Mouse (Mus musculus) spleen, adult 2 months (tissue): ENCODE measurements around the gene Tmem170b. TPM values are rescaled to one million over a fixed set of nuclear protein-coding genes. Genes with fewer than 3 reads are reported as not detected.

ENCODE experiments used
- DNase-seq, 2 experiments: peaks; one replicate each; pipeline versions ENCODE4 v3.0.0 to v3.0.0-alpha.2; 2012 to 2021; ENCODE audit warnings: low spot score in 2 of 2, low read depth in 1 of 2
- H3K27ac ChIP-seq: fragments of 200-500 bp; 2 replicates; pipeline ENCODE4 v1.5.1; 2012; ENCODE audit warnings: low read length, inconsistent platforms; ENCODE audit not compliant: insufficient read depth
- H3K27me3 ChIP-seq: fragments of 200-500 bp; 2 replicates; pipeline ENCODE4 v1.6.1; 2012; ENCODE audit warnings: mild to moderate bottlenecking, moderate library complexity, low read length, inconsistent platforms; ENCODE audit not compliant: control insufficient read depth, insufficient read depth
- H3K36me3 ChIP-seq: fragments of 200-500 bp; 2 replicates; pipeline ENCODE4 v1.6.1; 2012; ENCODE audit warnings: mild to moderate bottlenecking, low read length, inconsistent platforms; ENCODE audit not compliant: control insufficient read depth, insufficient read depth
- H3K4me1 ChIP-seq: fragments of 200-500 bp; 2 replicates; pipeline ENCODE4 v1.6.1; 2011; ENCODE audit warnings: inconsistent platforms; ENCODE audit not compliant: control insufficient read depth, insufficient read depth, insufficient read length
- H3K4me3 ChIP-seq: fragments of 200-500 bp; 2 replicates; pipeline ENCODE4 v1.5.1; 2011; ENCODE audit warnings: mild to moderate bottlenecking, inconsistent platforms; ENCODE audit not compliant: insufficient read depth, insufficient read length; ENCODE audit errors: extremely low read depth
- CTCF ChIP-seq: fragments of 200-500 bp; IDR thresholded peaks from 2 replicates; pipeline ENCODE4 v1.5.1; 2011; ENCODE audit warnings: mild to moderate bottlenecking, inconsistent platforms; ENCODE audit not compliant: insufficient read depth, insufficient read length, insufficient replicate concordance; ENCODE audit errors: extremely low read depth
- POLR2A ChIP-seq: fragments of 200-500 bp; IDR thresholded peaks from 2 replicates; pipeline ENCODE4 v1.6.1; 2011; ENCODE audit warnings: low read depth, low read length, inconsistent platforms
- WGBS: fragments of 180-500 bp; shearing (Covaris S2); methylation state at CpG from one replicate; pipeline ENCODE4 v1.1.7; 2018; 5-methylcytosine and 5-hydroxymethylcytosine counted together
- polyA plus RNA-seq: library from polyadenylated mRNA; depleted of rRNA; stranded (reverse); fragments of >200 nt; gene quantifications from 2 replicates; pipeline ENCODE4 v1.2.3, GENCODE M21; 2012

The Tmem170b gene
- polyA plus RNA-seq, 1 experiment = 6.0 TPM

DNA sequence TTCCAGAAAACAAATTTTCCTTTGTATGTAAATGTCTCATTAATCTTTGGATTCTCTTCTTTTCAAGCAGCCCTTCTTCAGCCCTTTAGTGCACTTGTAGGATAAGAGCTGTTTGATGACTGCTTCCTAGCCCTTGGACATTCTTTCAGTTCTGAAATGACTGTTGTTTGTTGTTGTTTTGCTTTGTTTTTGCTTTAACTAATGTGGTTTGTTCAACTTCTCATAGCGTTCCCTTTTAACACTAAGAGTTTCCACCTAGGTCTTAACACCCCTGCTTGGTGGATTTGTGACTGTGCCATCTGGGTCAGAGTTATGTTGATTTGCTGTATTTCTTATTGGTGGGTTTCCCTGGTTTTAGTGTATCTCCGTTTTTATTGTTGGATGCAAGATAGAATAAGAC, 8.8 kb downstream of the Tmem170b start:
- no peak for DNase-seq
- TF ChIP-seq POLR2A (no peak), CTCF (no peak)
- 76% methylated on average over 2 of the region's 2 CpGs for WGBS
- H3K4me1 ChIP-seq = peaks cover 4% of the 10 kb centered on the region; the same call in 1 of the 2 replicates
- no peaks in the 10 kb centered on the region for H3K36me3 ChIP-seq
- H3K27ac ChIP-seq = no peak overlapping the region
- no peaks in the 10 kb centered on the region for H3K27me3 ChIP-seq
- H3K4me3 ChIP-seq = no peak overlapping the region

DNA sequence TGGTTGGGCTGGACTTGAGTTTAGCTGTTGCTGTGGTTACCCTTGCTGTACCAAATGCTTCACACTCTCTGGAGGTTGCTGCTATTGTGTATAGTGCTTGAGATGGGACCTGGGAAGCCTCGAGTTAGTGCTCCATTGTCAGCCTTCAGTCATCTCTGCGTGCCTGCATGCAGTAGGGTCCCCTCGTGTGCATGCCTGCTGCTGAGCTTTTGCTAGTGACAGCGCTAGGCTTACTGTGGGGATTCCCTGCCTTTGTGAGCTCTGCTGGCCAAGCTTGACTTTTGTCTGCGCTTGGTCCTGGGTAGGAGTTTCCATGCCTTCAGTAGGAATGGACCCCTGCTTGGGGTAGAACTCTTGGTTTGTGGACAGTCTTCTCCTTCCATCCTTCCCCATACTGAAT, 9.3 kb downstream of the Tmem170b start:
- Histone ChIP-seq H3K4me3 (no peak overlapping the region), H3K27ac (no peak overlapping the region), H3K27me3 (no peaks in the 10 kb centered on the region), H3K36me3 (no peaks in the 10 kb centered on the region), H3K4me1 (peaks cover 4% of the 10 kb centered on the region)
- TF ChIP-seq POLR2A (no peak), CTCF (no peak)
- no peak for DNase-seq
- WGBS = 59% methylated on average over 5 of the region's 5 CpGs

GRCm38 (mm10) chr13:41619470-41619869, 13.8 kb downstream of the Tmem170b start:
- no peak for TF ChIP-seq CTCF
- Histone ChIP-seq H3K36me3 (no peaks in the 10 kb centered on the region), H3K4me1 (peaks cover 8% of the 10 kb centered on the region), H3K27ac (no peak overlapping the region), H3K27me3 (no peaks in the 10 kb centered on the region), H3K4me3 (no peak overlapping the region)
- 68% methylated on average over 4 of the region's 4 CpGs for WGBS
- no peak for DNase-seq

DNA sequence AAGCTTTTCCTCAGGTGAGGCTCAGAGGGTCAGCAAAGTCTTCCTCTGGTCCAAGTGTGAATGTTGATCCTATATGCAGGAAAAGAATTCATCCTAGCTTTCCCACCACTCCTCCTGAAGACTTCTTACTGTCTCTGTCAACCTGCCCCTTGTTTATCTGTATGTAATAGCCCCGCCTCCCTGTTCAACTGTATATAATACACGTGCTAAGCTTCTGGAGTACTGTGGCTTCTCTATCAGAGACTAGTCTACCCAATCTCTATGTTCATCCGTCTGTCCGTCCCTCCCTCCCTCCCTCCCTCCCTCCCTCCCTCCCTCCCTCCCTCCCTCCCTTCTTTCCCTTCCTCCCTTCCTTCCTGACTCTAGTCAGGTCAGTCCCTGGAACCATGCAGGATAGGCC, 14.4 kb downstream of the Tmem170b start:
- H3K27ac ChIP-seq = no peak overlapping the region
- H3K4me3 ChIP-seq = no peak overlapping the region
- DNase-seq = no peak
- H3K4me1 ChIP-seq = peaks cover 5% of the 10 kb centered on the region
- WGBS = 71% methylated on average over 4 of the region's 4 CpGs
- TF ChIP-seq CTCF (no peak), POLR2A (no peak)
- H3K36me3 ChIP-seq = no peaks in the 10 kb centered on the region
- H3K27me3 ChIP-seq = no peaks in the 10 kb centered on the region

GRCm38 (mm10) chr13:41624123-41624522, 18.4 kb downstream of the Tmem170b start:
- 71% methylated on average over 1 of the region's 1 CpGs for WGBS
- no peak overlapping the region for H3K27ac ChIP-seq
- TF ChIP-seq CTCF (no peak), POLR2A (no peak)
- peaks cover 4% of the 10 kb centered on the region for H3K4me1 ChIP-seq
- no peaks in the 10 kb centered on the region for H3K36me3 ChIP-seq
- no peaks in the 10 kb centered on the region for H3K27me3 ChIP-seq
- H3K4me3 ChIP-seq = no peak overlapping the region
- no peak for DNase-seq

GRCm38 (mm10) chr13:41625248-41625647, 19.5 kb downstream of the Tmem170b start:
- no peaks in the 10 kb centered on the region for H3K36me3 ChIP-seq

DNA sequence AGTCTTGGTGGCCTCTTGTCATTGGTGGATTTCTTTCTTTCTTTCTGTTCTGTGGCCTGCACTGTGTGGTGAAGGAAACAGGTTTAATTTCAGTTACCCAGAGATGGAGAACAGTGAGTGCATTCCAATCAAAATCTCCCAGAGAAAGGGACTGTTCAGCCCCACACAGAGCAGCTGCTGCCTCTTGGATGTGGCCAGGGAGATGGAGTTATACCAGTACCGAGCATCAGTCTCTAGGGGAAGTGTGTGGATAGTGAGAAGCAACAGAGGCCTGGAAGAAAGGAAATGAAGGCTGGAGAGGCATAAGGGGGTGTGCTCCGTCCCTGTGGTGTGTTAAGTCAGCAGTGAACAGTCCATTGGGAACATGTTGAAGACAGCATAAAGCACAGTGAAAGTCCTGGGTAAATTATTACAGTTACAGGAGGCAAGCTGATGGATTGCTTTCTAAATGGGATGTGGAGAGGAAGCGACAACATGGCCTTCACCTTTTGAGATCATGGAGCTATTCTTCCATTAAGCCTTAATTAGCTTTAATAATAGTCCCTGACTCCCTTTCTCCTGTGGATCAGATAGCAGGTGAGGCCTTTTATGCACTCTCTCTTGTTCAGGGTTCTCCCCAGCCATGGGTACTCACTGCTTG, 21.7 kb downstream of the Tmem170b start:
- no peak for DNase-seq
- H3K4me3 ChIP-seq = no peak overlapping the region
- H3K27me3 ChIP-seq = no peaks in the 10 kb centered on the region
- WGBS = 75% methylated on average over 3 of the region's 3 CpGs
- no peaks in the 10 kb centered on the region for H3K36me3 ChIP-seq
- no peak for TF ChIP-seq CTCF
- TF ChIP-seq POLR2A = no peak
- H3K4me1 ChIP-seq = peaks cover 4% of the 10 kb centered on the region; the same call in 1 of the 2 replicates
- no peak overlapping the region for H3K27ac ChIP-seq

More at GRCm38 (mm10) chr13:41625248-41625647, 19.5 kb downstream of the Tmem170b start:
- no peaks in the 10 kb centered on the region for H3K27me3 ChIP-seq
- H3K4me1 ChIP-seq = peaks cover 4% of the 10 kb centered on the region; the same call in 1 of the 2 replicates
- H3K27ac ChIP-seq = no peak overlapping the region
- WGBS = 92% methylated on average over 3 of the region's 3 CpGs
- H3K4me3 ChIP-seq = no peak overlapping the region
- TF ChIP-seq CTCF = no peak
- TF ChIP-seq POLR2A = no peak
- DNase-seq = no peak
